Mouse (Mus musculus): Measurements from ENCODE around the gene Csnk1g1. TPM values are rescaled to one million over a fixed set of nuclear protein-coding genes. Genes with fewer than 3 reads are reported as not detected.

The Csnk1g1 gene
- polyA plus RNA-seq, 1 experiment, result 4.8 TPM

DNA sequence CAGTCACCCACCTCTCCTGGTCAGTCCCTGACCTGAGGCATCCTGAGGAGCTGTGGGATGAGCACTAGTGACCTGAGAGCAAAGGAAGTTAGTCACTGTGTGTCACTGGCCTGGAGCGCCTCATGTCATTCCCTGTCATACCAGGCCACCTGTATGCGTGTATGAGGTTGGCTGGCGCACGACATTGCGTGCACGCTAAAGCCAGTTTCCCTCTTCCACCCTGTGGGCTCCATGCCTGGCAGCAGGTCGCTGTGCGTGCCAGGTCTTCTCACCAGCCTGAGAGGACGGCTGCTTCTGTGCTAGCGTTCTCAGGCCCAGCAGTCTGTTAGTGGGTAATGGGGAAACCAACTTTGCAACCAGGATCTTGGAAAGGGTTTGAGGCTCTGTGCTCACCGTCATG is 155.6 kb downstream of the Csnk1g1 start:
- Histone ChIP-seq H3K36me3 (ENCODE audit: control insufficient read depth, insufficient read depth, low read length) (peaks cover 41% of the 10 kb centered on the region), H3K4me1 (ENCODE audit: control insufficient read depth, insufficient read depth, insufficient read length) (peaks cover 8% of the 10 kb centered on the region), H3K4me3 (ENCODE audit: extremely low read depth, insufficient read depth, insufficient read length) (no peak overlapping the region), H3K27ac (ENCODE audit: insufficient read depth, low read length) (no peak overlapping the region), H3K27me3 (ENCODE audit: control insufficient read depth, insufficient read depth, low read length) (peaks cover 5% of the 10 kb centered on the region; the same call in 1 of the 2 replicates)
- DNase-seq (ENCODE audit: low read depth in 1 of 2, low spot score in 2 of 2), result no peak
- TF ChIP-seq POLR2A (IDR thresholded peaks at IDR 0.05; ENCODE audit: low read depth, low read length), result no peak
- TF ChIP-seq CTCF (IDR thresholded peaks at IDR 0.05; ENCODE audit: extremely low read depth, insufficient read depth, insufficient read length, insufficient replicate concordance), result no peak
- WGBS, result 97% methylated on average over 11 of the region's 11 CpGs

DNA sequence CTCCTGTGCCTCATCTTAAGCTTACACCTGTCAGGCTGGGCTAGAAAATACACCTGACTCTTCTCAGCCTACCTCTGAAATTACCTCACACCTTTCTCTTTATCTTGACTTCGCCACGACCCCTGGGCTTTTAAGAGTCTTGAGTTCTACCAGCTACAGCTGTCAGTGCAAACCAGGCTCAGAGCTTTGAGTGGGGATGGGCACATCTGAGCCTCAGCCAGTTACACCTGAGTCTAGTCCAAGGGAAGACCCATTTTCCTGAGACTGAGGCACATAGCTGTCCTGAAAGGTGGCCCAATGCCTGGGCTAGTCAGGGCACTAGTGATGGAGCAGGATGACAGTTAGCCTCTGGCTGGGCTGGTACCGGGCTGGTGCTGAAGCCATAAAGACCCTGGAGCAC is 158.1 kb downstream of the Csnk1g1 start:
- H3K27me3 ChIP-seq (ENCODE audit: control insufficient read depth, insufficient read depth, low read length), result peaks cover 11% of the 10 kb centered on the region
- no peak overlapping the region for H3K27ac ChIP-seq (ENCODE audit: insufficient read depth, low read length)
- WGBS, result 93% methylated on average over 3 of the region's 3 CpGs
- H3K36me3 ChIP-seq (ENCODE audit: control insufficient read depth, insufficient read depth, low read length), result peaks cover 41% of the 10 kb centered on the region
- H3K4me1 ChIP-seq (ENCODE audit: control insufficient read depth, insufficient read depth, insufficient read length), result peaks cover 7% of the 10 kb centered on the region; the same call in 1 of the 2 replicates
- DNase-seq (ENCODE audit: low read depth in 1 of 2, low spot score in 2 of 2), result no peak
- H3K4me3 ChIP-seq (ENCODE audit: extremely low read depth, insufficient read depth, insufficient read length), result no peak overlapping the region
- TF ChIP-seq CTCF (IDR thresholded peaks at IDR 0.05; ENCODE audit: extremely low read depth, insufficient read depth, insufficient read length, insufficient replicate concordance), result no peak
- no peak for TF ChIP-seq POLR2A (IDR thresholded peaks at IDR 0.05; ENCODE audit: low read depth, low read length)

DNA sequence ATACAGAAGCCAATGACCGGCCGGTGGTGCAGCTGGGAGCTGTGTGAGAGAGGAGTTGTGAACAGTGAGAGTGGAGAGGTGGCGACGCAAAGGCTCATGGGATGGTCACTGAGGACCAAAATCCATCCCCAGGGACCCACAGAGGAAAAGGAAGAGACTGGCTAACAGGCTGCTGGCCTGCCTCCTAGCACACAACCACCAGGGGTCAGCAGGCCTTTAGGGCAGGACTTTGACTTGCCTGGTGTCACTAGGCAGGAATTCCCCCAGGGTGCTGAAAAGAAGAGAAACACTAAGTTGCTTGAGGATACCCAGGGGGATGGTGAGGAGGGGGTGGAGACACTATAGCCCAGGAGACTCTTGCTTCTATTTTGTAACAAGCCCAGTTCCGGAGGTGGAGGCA is 158.8 kb downstream of the Csnk1g1 start:
- peaks cover 7% of the 10 kb centered on the region; the same call in 1 of the 2 replicates for H3K4me1 ChIP-seq (ENCODE audit: control insufficient read depth, insufficient read depth, insufficient read length)
- H3K4me3 ChIP-seq (ENCODE audit: extremely low read depth, insufficient read depth, insufficient read length), result no peak overlapping the region
- WGBS, result 82% methylated on average over 5 of the region's 5 CpGs
- peak; percentile 39; the same call in 1 of the 2 replicates for TF ChIP-seq CTCF (IDR thresholded peaks at IDR 0.05; ENCODE audit: extremely low read depth, insufficient read depth, insufficient read length, insufficient replicate concordance)
- no peak for TF ChIP-seq POLR2A (IDR thresholded peaks at IDR 0.05; ENCODE audit: low read depth, low read length)
- peak in 1 of 2 experiments; percentile 24 for DNase-seq (ENCODE audit: low read depth in 1 of 2, low spot score in 2 of 2)
- no peak overlapping the region for H3K27ac ChIP-seq (ENCODE audit: insufficient read depth, low read length)
- H3K27me3 ChIP-seq (ENCODE audit: control insufficient read depth, insufficient read depth, low read length), result peaks cover 11% of the 10 kb centered on the region
- peaks cover 39% of the 10 kb centered on the region for H3K36me3 ChIP-seq (ENCODE audit: control insufficient read depth, insufficient read depth, low read length)

DNA sequence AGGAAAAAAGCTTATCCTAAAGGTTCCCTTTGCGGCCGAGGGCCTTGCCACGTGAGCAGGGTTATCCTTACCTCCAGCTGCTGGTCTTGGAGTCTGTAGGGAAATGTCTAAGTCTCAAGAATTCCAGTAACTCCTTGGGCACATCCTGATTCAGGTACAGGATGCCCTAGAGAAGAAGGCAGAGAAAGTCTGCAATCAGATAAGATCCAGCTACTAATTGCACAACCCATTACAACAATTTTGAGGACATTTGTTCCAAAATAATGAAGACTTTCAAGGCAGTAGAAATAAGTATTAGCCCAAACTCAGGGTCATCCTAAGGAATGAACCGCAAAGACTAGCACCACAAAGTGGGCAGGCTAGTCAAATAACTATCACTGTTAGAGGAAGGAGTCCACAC is 159.3 kb downstream of the Csnk1g1 start:
- H3K27ac ChIP-seq (ENCODE audit: insufficient read depth, low read length), result no peak overlapping the region

DNA sequence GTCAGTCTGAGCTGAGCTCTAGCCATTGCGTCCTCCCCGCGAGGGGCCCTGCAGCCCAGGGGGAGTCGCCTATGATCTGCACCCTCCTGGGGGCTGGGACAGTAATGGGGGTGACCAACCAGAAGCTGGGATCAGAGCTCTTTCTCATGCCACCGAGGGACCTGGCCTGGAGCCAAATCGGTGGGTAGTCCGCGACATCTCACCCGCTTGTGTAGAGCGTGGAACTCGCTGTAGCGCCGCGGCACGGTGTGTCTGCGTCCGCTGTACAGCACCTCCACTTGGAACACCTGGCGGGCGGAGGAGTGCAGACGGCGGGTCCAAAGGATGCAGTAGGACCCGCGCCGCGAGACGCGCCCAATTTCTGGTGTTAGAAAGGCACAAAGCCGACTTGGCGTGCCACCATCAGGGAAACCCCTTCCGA is 160.3 kb downstream of the Csnk1g1 start:
- DNase-seq (ENCODE audit: low read depth in 1 of 2, low spot score in 2 of 2), result no peak

More for the DNA sequence above, 159.3 kb downstream of the Csnk1g1 start:
- TF ChIP-seq CTCF (IDR thresholded peaks at IDR 0.05; ENCODE audit: extremely low read depth, insufficient read depth, insufficient read length, insufficient replicate concordance) (no peak), POLR2A (IDR thresholded peaks at IDR 0.05; ENCODE audit: low read depth, low read length) (no peak)
- Histone ChIP-seq H3K4me3 (ENCODE audit: extremely low read depth, insufficient read depth, insufficient read length) (no peak overlapping the region), H3K36me3 (ENCODE audit: control insufficient read depth, insufficient read depth, low read length) (peaks cover 34% of the 10 kb centered on the region), H3K4me1 (ENCODE audit: control insufficient read depth, insufficient read depth, insufficient read length) (peaks cover 10% of the 10 kb centered on the region; the same call in 1 of the 2 replicates), H3K27me3 (ENCODE audit: control insufficient read depth, insufficient read depth, low read length) (peaks cover 11% of the 10 kb centered on the region)
- DNase-seq (ENCODE audit: low read depth in 1 of 2, low spot score in 2 of 2), result no peak
- WGBS, result 90% methylated on average over 4 of the region's 4 CpGs

DNA sequence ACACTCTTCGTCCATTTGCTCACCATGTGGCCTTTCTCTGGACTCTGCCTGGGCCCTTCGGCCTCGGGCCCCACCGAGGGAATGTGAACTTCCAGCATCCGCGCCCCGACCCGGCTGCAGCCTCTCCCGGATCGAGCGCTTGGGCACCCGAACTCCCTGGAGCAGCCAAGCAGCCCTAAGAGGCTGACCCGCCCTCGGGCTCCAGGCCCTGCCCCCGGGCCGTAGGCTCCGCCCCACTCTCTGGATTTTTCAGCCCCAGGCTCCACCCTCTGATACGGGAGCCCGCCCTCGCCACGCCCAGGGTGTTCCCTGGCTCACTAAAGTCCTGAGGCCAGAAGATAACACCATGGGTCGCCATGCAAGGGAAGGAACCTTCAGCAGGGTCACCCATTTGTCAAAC is 160.9 kb downstream of the Csnk1g1 start, which contains the start of gene Snx22:
Gene Snx22, minus strand, starts transcription at position 137 of the 400 bp plus-strand sequence.
- H3K36me3 ChIP-seq (ENCODE audit: control insufficient read depth, insufficient read depth, low read length), result peaks cover 25% of the 10 kb centered on the region
- H3K4me3 ChIP-seq (ENCODE audit: extremely low read depth, insufficient read depth, insufficient read length), result peak within 1 kb of the TSS; percentile 55
- H3K27ac ChIP-seq (ENCODE audit: insufficient read depth, low read length), result no peak within 1 kb of the TSS
- under 1% methylated on average over 22 of the region's 22 CpGs for WGBS
- TF ChIP-seq POLR2A (IDR thresholded peaks at IDR 0.05; ENCODE audit: low read depth, low read length) (no peak), CTCF (IDR thresholded peaks at IDR 0.05; ENCODE audit: extremely low read depth, insufficient read depth, insufficient read length, insufficient replicate concordance) (no peak)
- DNase-seq (ENCODE audit: low read depth in 1 of 2, low spot score in 2 of 2), result peak; percentile 26 to 72
- H3K27me3 ChIP-seq (ENCODE audit: control insufficient read depth, insufficient read depth, low read length), result peaks cover 11% of the 10 kb centered on the region
- H3K4me1 ChIP-seq (ENCODE audit: control insufficient read depth, insufficient read depth, insufficient read length), result peaks cover 12% of the 10 kb centered on the region; the same call in 1 of the 2 replicates

More for the DNA sequence above, 160.3 kb downstream of the Csnk1g1 start:
- H3K4me1 ChIP-seq (ENCODE audit: control insufficient read depth, insufficient read depth, insufficient read length), result peaks cover 12% of the 10 kb centered on the region; the same call in 1 of the 2 replicates
- 2% methylated on average over 30 of the region's 30 CpGs for WGBS
- H3K4me3 ChIP-seq (ENCODE audit: extremely low read depth, insufficient read depth, insufficient read length), result peak overlapping the region; percentile 55
- no peak overlapping the region for H3K27ac ChIP-seq (ENCODE audit: insufficient read depth, low read length)
- H3K27me3 ChIP-seq (ENCODE audit: control insufficient read depth, insufficient read depth, low read length), result peaks cover 11% of the 10 kb centered on the region
- TF ChIP-seq CTCF (IDR thresholded peaks at IDR 0.05; ENCODE audit: extremely low read depth, insufficient read depth, insufficient read length, insufficient replicate concordance) (no peak), POLR2A (IDR thresholded peaks at IDR 0.05; ENCODE audit: low read depth, low read length) (no peak)
- peaks cover 30% of the 10 kb centered on the region for H3K36me3 ChIP-seq (ENCODE audit: control insufficient read depth, insufficient read depth, low read length)

DNA sequence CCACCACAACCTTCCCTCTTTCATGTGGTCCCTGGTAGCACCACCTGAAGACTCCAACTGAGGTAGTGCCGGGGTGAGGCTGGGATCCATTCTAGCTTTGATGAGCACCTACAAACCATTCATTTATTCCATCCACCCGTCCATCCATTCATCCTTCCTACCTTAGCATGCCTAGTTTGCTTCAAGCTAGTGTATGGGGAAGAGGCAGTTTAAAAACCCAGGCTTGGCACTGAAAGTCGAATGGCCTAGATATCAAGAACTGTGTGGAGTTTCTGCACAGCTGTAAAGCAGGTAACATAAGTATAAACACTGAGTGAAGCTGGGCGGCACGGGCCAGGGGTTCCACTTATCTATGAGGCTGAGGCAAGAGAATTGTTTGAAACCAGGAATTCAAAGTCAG is 161.4 kb downstream of the Csnk1g1 start:
- Histone ChIP-seq H3K4me1 (ENCODE audit: control insufficient read depth, insufficient read depth, insufficient read length) (peaks cover 12% of the 10 kb centered on the region; the same call in 1 of the 2 replicates), H3K27me3 (ENCODE audit: control insufficient read depth, insufficient read depth, low read length) (peaks cover 11% of the 10 kb centered on the region), H3K27ac (ENCODE audit: insufficient read depth, low read length) (no peak overlapping the region), H3K36me3 (ENCODE audit: control insufficient read depth, insufficient read depth, low read length) (peaks cover 23% of the 10 kb centered on the region), H3K4me3 (ENCODE audit: extremely low read depth, insufficient read depth, insufficient read length) (no peak overlapping the region)
- no peak for DNase-seq (ENCODE audit: low read depth in 1 of 2, low spot score in 2 of 2)
- WGBS, result 85% methylated on average over 5 of the region's 5 CpGs
- TF ChIP-seq POLR2A (IDR thresholded peaks at IDR 0.05; ENCODE audit: low read depth, low read length) (no peak), CTCF (IDR thresholded peaks at IDR 0.05; ENCODE audit: extremely low read depth, insufficient read depth, insufficient read length, insufficient replicate concordance) (no peak)
